Mouse (Mus musculus) liver, embryonic 14.5 days (tissue): ENCODE measurements around the gene Shisal1. TPM values are rescaled to one million over a fixed set of nuclear protein-coding genes. Genes with fewer than 3 reads are reported as not detected.

Experiments used
- ATAC-seq: fragments of 200-750 bp; cut with Nextera tagmentation; 2 replicates; pipeline ENCODE4 v1.8.0; 2017; ENCODE audit warnings: moderate number of reproducible peaks, mild to moderate bottlenecking, moderate library complexity; ENCODE audit not compliant: insufficient read depth
- DNase-seq, 3 experiments: peaks; one replicate each; pipeline ENCODE4 v3.0.0-alpha.2; 2012 to 2013; ENCODE audit warnings: low read depth in 3 of 3, low spot score in 3 of 3
- H3K27ac ChIP-seq: fragments of 300-500 bp; sonication (generic); 2 replicates; pipeline ENCODE4 v1.5.1; 2014; ENCODE audit warnings: moderate library complexity, mild to moderate bottlenecking, control low read depth, inconsistent platforms
- H3K27me3 ChIP-seq: fragments of 300-500 bp; sonication (generic); 2 replicates; pipeline ENCODE4 v1.6.1; 2014; ENCODE audit warnings: mild to moderate bottlenecking, low read length, moderate library complexity; ENCODE audit not compliant: control insufficient read depth, insufficient read depth
- H3K36me3 ChIP-seq: fragments of 300-500 bp; sonication (generic); replicated peaks from 2 replicates; pipeline ENCODE4 v1.6.1; 2014; ENCODE audit warnings: low read depth; ENCODE audit not compliant: control insufficient read depth, insufficient read depth
- H3K4me1 ChIP-seq, 2 experiments: fragments of 200-500 bp in 1 of 2; fragments of 300-500 bp in 1 of 2; sonication (generic) in 1 of 2; replicated peaks; 2 replicates each; pipeline ENCODE4 v1.6.1; 2012 to 2014; ENCODE audit warnings: antibody characterized with exemption in 1 of 2, inconsistent platforms in 1 of 2, low read length in 1 of 2; ENCODE audit not compliant: control insufficient read depth in 2 of 2, insufficient read depth in 2 of 2
- H3K4me2 ChIP-seq: fragments of 300-500 bp; sonication (generic); 2 replicates; pipeline ENCODE4 v1.6.1; 2014; ENCODE audit warnings: low read depth, mild to moderate bottlenecking, control low read depth, moderate library complexity
- H3K4me3 ChIP-seq, 2 experiments: fragments of 200-500 bp in 1 of 2; fragments of 300-500 bp in 1 of 2; sonication (generic) in 1 of 2; 2 replicates each; pipeline ENCODE4 v1.5.1; 2012 to 2014; ENCODE audit warnings: low read depth in 2 of 2, low read length in 2 of 2, mild to moderate bottlenecking in 2 of 2, control low read depth in 1 of 2, inconsistent platforms in 1 of 2, moderate library complexity in 1 of 2; ENCODE audit not compliant: insufficient read depth in 1 of 2
- H3K9ac ChIP-seq: fragments of 300-500 bp; sonication (generic); replicated peaks from 2 replicates; pipeline ENCODE4 v1.6.1; 2014; ENCODE audit warnings: mild to moderate bottlenecking, control low read depth, moderate library complexity
- H3K9me3 ChIP-seq: fragments of 300-500 bp; sonication (generic); 2 replicates; pipeline ENCODE4 v1.6.1; 2016; ENCODE audit warnings: low read length, mixed read lengths; ENCODE audit not compliant: control insufficient read depth
- CTCF ChIP-seq: IDR thresholded peaks from 2 replicates; pipeline ENCODE4 v1.5.1; 2016; ENCODE audit warnings: antibody characterized with exemption, low read depth, control low read depth
- EP300 ChIP-seq: IDR thresholded peaks from 2 replicates; pipeline ENCODE4 v1.6.1; 2016; ENCODE audit warnings: antibody characterized with exemption, low read depth
- WGBS: fragments of 180-500 bp; shearing (Covaris S2); extraction: QIAGEN DNeasy Blood & Tissue Kit; methylation state at CpG from one replicate; pipeline ENCODE4 v1.1.7; 2014; ENCODE audit not compliant: insufficient replicate concordance; 5-methylcytosine and 5-hydroxymethylcytosine counted together
- polyA plus RNA-seq, 2 experiments: library from polyadenylated mRNA; depleted of rRNA in 1 of 2; stranded (reverse) in 1 of 2; unstranded in 1 of 2; fragments of >200 nt; fragmentation: Nextera tagmentation in 1 of 2; extraction: Ambion mirVana in 1 of 2; gene quantifications; 2 replicates each; pipeline versions ENCODE4 v1.2.1 to v1.2.3; 2012 to 2014

The Shisal1 gene
- polyA plus RNA-seq, 2 experiments, result 0.07 TPM; not detected in 1

DNA sequence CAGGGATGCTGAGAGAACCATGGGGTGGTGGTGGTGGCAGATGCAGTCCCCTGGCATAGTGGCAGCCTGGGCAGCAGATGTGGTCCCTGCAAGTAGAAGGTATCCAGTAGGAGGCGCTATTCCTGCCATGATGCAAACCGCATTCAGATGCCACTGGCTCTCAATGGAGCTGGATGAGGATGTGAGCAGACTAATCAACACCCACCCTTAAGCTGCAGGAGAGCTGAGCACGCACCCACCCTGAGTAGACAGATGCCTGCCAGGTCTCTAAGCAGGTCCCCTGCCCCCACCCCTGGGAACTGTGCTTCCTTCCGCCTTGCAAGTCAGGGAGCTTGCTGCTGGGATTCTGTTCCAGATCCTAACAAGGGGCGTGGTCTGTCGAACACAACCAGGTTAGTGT, 53.6 kb downstream of the Shisal1 start:
- WGBS, result 26% methylated on average over 6 of the region's 6 CpGs
- H3K27me3 ChIP-seq, result no peaks in the 10 kb centered on the region
- H3K27ac ChIP-seq, result no peak overlapping the region
- no peak overlapping the region for H3K4me2 ChIP-seq
- no peaks in the 10 kb centered on the region for H3K4me1 ChIP-seq
- H3K36me3 ChIP-seq, result no peaks in the 10 kb centered on the region
- ATAC-seq, result no peak
- no peak overlapping the region for H3K9ac ChIP-seq
- H3K4me3 ChIP-seq, result no peak overlapping the region
- TF ChIP-seq EP300, result no peak
- peak; percentile 58 for TF ChIP-seq CTCF
- H3K9me3 ChIP-seq, result no peaks in the 10 kb centered on the region
- no peak for DNase-seq

GRCm38 (mm10) chr15:84392840-84393239, 54.1 kb downstream of the Shisal1 start:
- ATAC-seq (no peak), DNase-seq (no peak)
- Histone ChIP-seq H3K4me3 (no peak overlapping the region), H3K9me3 (no peaks in the 10 kb centered on the region), H3K4me1 (no peaks in the 10 kb centered on the region), H3K27ac (no peak overlapping the region), H3K36me3 (no peaks in the 10 kb centered on the region), H3K9ac (no peak overlapping the region), H3K4me2 (no peak overlapping the region), H3K27me3 (no peaks in the 10 kb centered on the region)
- TF ChIP-seq EP300, result no peak
- TF ChIP-seq CTCF, result no peak
- WGBS, result 62% methylated on average over 5 of the region's 5 CpGs

DNA sequence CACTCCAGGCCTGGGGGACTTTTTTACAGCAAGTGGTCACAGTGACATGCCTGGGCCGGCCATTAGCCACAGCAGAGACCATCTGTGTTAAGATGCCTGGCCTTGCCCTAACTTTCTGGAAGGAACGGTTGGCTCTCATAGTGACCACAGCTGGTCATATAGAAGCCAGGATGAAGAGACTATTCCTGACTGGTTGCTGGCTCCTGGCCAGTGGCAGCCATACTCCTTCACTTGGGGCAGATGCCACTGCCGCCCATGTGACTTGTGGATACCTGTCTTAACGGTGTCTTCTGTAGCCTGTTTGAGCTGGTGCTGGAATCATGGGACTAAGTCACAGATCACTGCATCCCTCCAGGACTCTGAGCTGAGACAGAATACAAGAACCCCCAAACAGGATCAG, 54.8 kb downstream of the Shisal1 start:
- DNase-seq (no peak), ATAC-seq (no peak)
- Histone ChIP-seq H3K4me1 (no peaks in the 10 kb centered on the region), H3K4me3 (no peak overlapping the region), H3K9ac (no peak overlapping the region), H3K27ac (no peak overlapping the region), H3K36me3 (no peaks in the 10 kb centered on the region), H3K4me2 (no peak overlapping the region), H3K9me3 (no peaks in the 10 kb centered on the region), H3K27me3 (no peaks in the 10 kb centered on the region)
- TF ChIP-seq EP300 (no peak), CTCF (no peak)
- WGBS, result 73% methylated on average over 4 of the region's 4 CpGs

- no peak for ATAC-seq
- H3K9ac ChIP-seq, result no peak overlapping the region
- 21% methylated on average over 8 of the region's 8 CpGs for WGBS
- H3K27ac ChIP-seq, result no peak overlapping the region
- no peaks in the 10 kb centered on the region for H3K9me3 ChIP-seq
- no peaks in the 10 kb centered on the region for H3K27me3 ChIP-seq
- no peak overlapping the region for H3K4me3 ChIP-seq
- no peak for DNase-seq
- TF ChIP-seq EP300 (no peak), CTCF (no peak)
- H3K4me2 ChIP-seq, result no peak overlapping the region
- H3K4me1 ChIP-seq, result no peaks in the 10 kb centered on the region
- no peaks in the 10 kb centered on the region for H3K36me3 ChIP-seq
Observed at GRCm38 (mm10) chr15:84388698-84389131, 58.2 kb downstream of the Shisal1 start.

GRCm38 (mm10) chr15:84385995-84386565, 60.8 kb downstream of the Shisal1 start:
- Histone ChIP-seq H3K4me3 (no peak overlapping the region), H3K9me3 (no peaks in the 10 kb centered on the region), H3K36me3 (no peaks in the 10 kb centered on the region), H3K4me1 (no peaks in the 10 kb centered on the region), H3K9ac (no peak overlapping the region), H3K27ac (no peak overlapping the region), H3K4me2 (no peak overlapping the region), H3K27me3 (no peaks in the 10 kb centered on the region)
- WGBS, result 56% methylated on average over 8 of the region's 8 CpGs
- TF ChIP-seq EP300 (no peak), CTCF (no peak)
- ATAC-seq, result no peak
- DNase-seq, result no peak
